Mouse (Mus musculus): ENCODE results near the gene Treml2. TPM values are rescaled to one million over a fixed set of nuclear protein-coding genes. Genes with fewer than 3 reads are reported as not detected.
A peak's percentile ranks its signal among the peaks of the same experiment; 100 is the strongest.

The Treml2 gene
- polyA plus RNA-seq (2011; ENCODE audit: insufficient read depth, insufficient read length, low read depth, missing spikeins) = 0.70 and 0.79 TPM in 2 replicates

DNA sequence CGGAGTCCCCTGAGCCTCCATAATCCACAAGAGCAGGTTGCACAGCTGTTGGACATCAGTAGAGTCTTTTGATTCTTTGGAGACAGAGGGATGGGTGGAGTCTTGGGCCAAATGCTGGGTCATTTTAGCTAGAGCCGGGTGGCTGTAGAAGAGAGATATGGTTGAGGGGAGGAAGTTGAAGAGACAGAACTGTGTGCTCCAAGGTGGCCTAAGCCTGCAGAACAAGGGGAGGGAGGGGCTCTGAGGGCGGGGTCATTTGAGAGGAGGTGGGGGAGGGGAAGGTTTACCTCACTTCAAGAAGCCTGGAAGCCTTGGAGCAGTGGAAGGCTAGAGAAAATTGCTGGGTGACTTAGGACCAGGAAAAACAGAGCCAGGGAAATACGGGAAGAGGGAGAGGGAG lies at the start of gene Treml2:
Gene Treml2 (plus strand): TSS at position 296 of the 400 bp plus-strand sequence.
- peak within 1 kb of the TSS; percentile 26 for H3K27ac ChIP-seq (ENCODE audit: insufficient read depth, low read length)
- H3K36me3 ChIP-seq (ENCODE audit: control insufficient read depth, insufficient read depth, low read length, poor library complexity, severe bottlenecking) = no peaks in the 10 kb centered on the region
- H3K9me3 ChIP-seq (replicated peaks; ENCODE audit: control insufficient read depth, insufficient read depth, low read length, poor library complexity, severe bottlenecking) = no peaks in the 10 kb centered on the region
- no peak for TF ChIP-seq POLR2A (IDR thresholded peaks at IDR 0.05; ENCODE audit: insufficient read depth, low read length)
- no peak within 1 kb of the TSS for H3K4me3 ChIP-seq (ENCODE audit: low read depth, low read length)
- H3K4me1 ChIP-seq (ENCODE audit: control insufficient read depth, insufficient read depth, low read length) = peaks cover 7% of the 10 kb centered on the region
- H3K9ac ChIP-seq (ENCODE audit: low read depth, poor library complexity, severe bottlenecking) = no peak within 1 kb of the TSS
- H3K27me3 ChIP-seq (ENCODE audit: control insufficient read depth, insufficient read depth, low read length, poor library complexity, severe bottlenecking) = no peaks in the 10 kb centered on the region

DNA sequence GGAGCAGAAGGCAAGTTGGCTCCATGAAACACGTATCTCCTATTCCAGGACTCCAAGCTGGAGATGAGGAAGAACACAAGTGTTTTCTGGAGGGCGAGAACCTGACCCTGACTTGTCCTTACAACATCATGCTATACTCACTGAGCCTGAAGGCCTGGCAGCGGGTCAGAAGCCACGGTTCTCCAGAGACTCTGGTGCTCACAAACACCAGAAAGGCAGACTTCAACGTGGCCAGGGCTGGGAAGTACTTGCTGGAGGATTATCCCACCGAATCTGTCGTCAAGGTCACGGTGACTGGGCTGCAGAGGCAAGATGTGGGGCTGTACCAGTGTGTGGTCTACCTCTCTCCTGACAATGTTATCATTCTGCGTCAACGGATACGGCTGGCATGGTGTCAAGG lies 49.8 kb upstream of the Treml2 start:
- H3K36me3 ChIP-seq (ENCODE audit: control insufficient read depth, insufficient read depth, low read length, poor library complexity, severe bottlenecking) = no peaks in the 10 kb centered on the region
- H3K27ac ChIP-seq (ENCODE audit: insufficient read depth, low read length) = no peak overlapping the region
- TF ChIP-seq POLR2A (IDR thresholded peaks at IDR 0.05; ENCODE audit: insufficient read depth, low read length) (no peak), CTCF (IDR thresholded peaks at IDR 0.05; ENCODE audit: low read depth, low read length) (no peak), EP300 (IDR thresholded peaks at IDR 0.05; ENCODE audit: insufficient read depth, low read depth, low read length) (no peak)
- no peaks in the 10 kb centered on the region for H3K4me1 ChIP-seq (ENCODE audit: control insufficient read depth, insufficient read depth, low read length)
- H3K4me3 ChIP-seq (ENCODE audit: low read depth, low read length) = no peak overlapping the region
- H3K9ac ChIP-seq (ENCODE audit: low read depth, poor library complexity, severe bottlenecking) = no peak overlapping the region
- H3K9me3 ChIP-seq (replicated peaks; ENCODE audit: control insufficient read depth, insufficient read depth, low read length, poor library complexity, severe bottlenecking) = no peaks in the 10 kb centered on the region
- H3K27me3 ChIP-seq (ENCODE audit: control insufficient read depth, insufficient read depth, low read length, poor library complexity, severe bottlenecking) = no peaks in the 10 kb centered on the region

DNA sequence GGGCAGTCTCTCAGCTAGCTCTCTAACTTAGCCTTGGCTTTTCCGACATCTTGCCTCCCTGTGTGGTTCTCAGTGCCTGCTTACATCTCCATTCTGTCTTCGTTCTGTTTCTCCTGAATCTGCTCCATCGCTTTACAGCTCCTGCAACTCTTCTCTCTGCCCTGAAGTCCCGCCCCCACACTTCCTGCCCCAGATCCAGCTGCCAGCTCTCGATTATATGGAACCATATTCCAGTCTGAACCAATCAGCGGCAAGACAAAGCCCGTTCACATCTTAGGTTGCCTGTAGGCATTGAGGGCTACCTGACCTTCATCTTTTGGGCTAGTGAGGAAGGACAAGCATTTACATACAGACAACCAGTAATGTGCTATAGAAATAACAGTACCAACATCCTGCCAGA lies 48.7 kb upstream of the Treml2 start:
- no peaks in the 10 kb centered on the region for H3K4me1 ChIP-seq (ENCODE audit: control insufficient read depth, insufficient read depth, low read length)
- no peaks in the 10 kb centered on the region for H3K9me3 ChIP-seq (replicated peaks; ENCODE audit: control insufficient read depth, insufficient read depth, low read length, poor library complexity, severe bottlenecking)
- H3K36me3 ChIP-seq (ENCODE audit: control insufficient read depth, insufficient read depth, low read length, poor library complexity, severe bottlenecking) = no peaks in the 10 kb centered on the region
- no peak overlapping the region for H3K27ac ChIP-seq (ENCODE audit: insufficient read depth, low read length)
- TF ChIP-seq POLR2A (IDR thresholded peaks at IDR 0.05; ENCODE audit: insufficient read depth, low read length) (no peak), EP300 (IDR thresholded peaks at IDR 0.05; ENCODE audit: insufficient read depth, low read depth, low read length) (no peak), CTCF (IDR thresholded peaks at IDR 0.05; ENCODE audit: low read depth, low read length) (no peak)
- no peak overlapping the region for H3K9ac ChIP-seq (ENCODE audit: low read depth, poor library complexity, severe bottlenecking)
- no peak overlapping the region for H3K4me3 ChIP-seq (ENCODE audit: low read depth, low read length)
- no peaks in the 10 kb centered on the region for H3K27me3 ChIP-seq (ENCODE audit: control insufficient read depth, insufficient read depth, low read length, poor library complexity, severe bottlenecking)

DNA sequence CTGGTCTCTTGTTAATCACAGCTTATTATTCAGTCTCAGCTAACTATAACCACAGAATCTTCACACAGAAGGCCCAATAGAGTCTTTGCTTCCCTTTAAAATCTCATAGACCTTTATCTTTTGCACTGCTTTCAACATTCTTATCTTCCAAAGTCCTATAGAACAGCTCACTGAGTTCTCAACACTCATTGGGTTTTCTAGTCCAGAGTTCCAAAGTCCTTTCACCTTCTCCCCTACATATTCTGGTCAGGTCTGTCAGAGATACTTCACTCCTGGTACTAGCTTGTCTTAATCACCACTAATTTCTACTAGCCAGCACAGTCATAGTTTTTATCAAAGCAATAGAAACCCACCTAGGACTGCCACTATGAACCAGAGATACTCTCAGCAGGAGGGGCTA lies 42.7 kb upstream of the Treml2 start:
- Histone ChIP-seq H3K4me3 (ENCODE audit: low read depth, low read length) (no peak overlapping the region), H3K9ac (ENCODE audit: low read depth, poor library complexity, severe bottlenecking) (no peak overlapping the region), H3K27ac (ENCODE audit: insufficient read depth, low read length) (no peak overlapping the region), H3K9me3 (replicated peaks; ENCODE audit: control insufficient read depth, insufficient read depth, low read length, poor library complexity, severe bottlenecking) (peaks cover 5% of the 10 kb centered on the region; the same call in 1 of the 2 replicates), H3K36me3 (ENCODE audit: control insufficient read depth, insufficient read depth, low read length, poor library complexity, severe bottlenecking) (no peaks in the 10 kb centered on the region), H3K4me1 (ENCODE audit: control insufficient read depth, insufficient read depth, low read length) (no peaks in the 10 kb centered on the region), H3K27me3 (ENCODE audit: control insufficient read depth, insufficient read depth, low read length, poor library complexity, severe bottlenecking) (no peaks in the 10 kb centered on the region)
- no peak for TF ChIP-seq EP300 (IDR thresholded peaks at IDR 0.05; ENCODE audit: insufficient read depth, low read depth, low read length)
- TF ChIP-seq CTCF (IDR thresholded peaks at IDR 0.05; ENCODE audit: low read depth, low read length) = no peak
- TF ChIP-seq POLR2A (IDR thresholded peaks at IDR 0.05; ENCODE audit: insufficient read depth, low read length) = no peak

DNA sequence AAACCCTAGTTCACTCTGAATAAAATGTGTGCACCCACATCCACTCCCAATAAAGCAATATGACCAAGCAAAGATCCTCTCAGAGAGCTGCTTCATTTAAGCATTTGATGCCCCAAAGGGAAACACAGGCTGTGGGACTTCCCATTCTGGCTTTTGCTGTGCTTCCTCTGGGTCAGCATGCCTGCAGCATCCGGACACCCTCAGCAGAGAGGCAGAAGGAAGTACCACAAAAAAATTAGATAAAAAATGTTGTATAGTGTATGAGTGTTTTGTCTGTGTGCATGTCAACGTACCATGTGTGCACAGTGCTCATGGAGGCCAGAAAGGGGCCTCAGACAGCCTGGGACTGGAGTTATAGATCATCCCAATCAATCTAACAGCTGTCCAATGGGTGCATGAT lies 37.4 kb upstream of the Treml2 start:
- H3K9ac ChIP-seq (ENCODE audit: low read depth, poor library complexity, severe bottlenecking) = no peak overlapping the region
- no peaks in the 10 kb centered on the region for H3K27me3 ChIP-seq (ENCODE audit: control insufficient read depth, insufficient read depth, low read length, poor library complexity, severe bottlenecking)
- no peak overlapping the region for H3K27ac ChIP-seq (ENCODE audit: insufficient read depth, low read length)
- H3K4me1 ChIP-seq (ENCODE audit: control insufficient read depth, insufficient read depth, low read length) = no peaks in the 10 kb centered on the region
- H3K4me3 ChIP-seq (ENCODE audit: low read depth, low read length) = no peak overlapping the region
- no peaks in the 10 kb centered on the region for H3K36me3 ChIP-seq (ENCODE audit: control insufficient read depth, insufficient read depth, low read length, poor library complexity, severe bottlenecking)
- peaks cover 5% of the 10 kb centered on the region; the same call in 1 of the 2 replicates for H3K9me3 ChIP-seq (replicated peaks; ENCODE audit: control insufficient read depth, insufficient read depth, low read length, poor library complexity, severe bottlenecking)
- TF ChIP-seq POLR2A (IDR thresholded peaks at IDR 0.05; ENCODE audit: insufficient read depth, low read length) (no peak), EP300 (IDR thresholded peaks at IDR 0.05; ENCODE audit: insufficient read depth, low read depth, low read length) (no peak), CTCF (IDR thresholded peaks at IDR 0.05; ENCODE audit: low read depth, low read length) (no peak)

DNA sequence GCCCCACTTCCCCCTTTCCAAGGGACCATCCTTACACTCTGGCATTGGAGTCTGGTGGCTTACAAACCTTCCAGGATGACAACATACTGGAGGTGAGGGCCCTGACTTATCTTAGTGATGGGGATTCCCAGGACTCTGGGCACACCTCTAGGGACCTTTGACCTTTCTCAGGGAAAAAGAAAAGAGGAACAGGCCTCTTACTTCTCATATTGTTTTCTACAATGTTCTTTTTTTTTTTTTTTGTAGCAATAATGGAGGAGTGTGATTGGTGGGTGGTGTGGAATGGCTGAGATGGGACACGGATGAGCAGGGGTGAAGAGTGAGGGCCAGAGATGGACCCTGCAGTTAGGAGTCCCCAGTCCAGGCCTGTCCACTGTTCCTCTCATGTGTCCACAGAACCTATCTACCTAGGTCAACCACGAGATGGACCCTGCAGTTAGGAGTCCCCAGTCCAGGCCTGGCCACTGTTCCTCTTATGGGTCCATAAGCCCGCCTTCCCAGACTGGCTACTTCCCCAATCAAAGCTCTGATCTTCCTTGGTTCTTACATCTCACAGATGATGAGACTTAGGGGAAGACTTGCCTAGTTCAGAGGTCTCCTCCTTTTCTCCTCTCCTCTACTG lies 35.4 kb upstream of the Treml2 start, which contains the start of gene Treml4:
Gene Treml4 (plus strand): TSS at position 555 of the 622 bp plus-strand sequence.
- Histone ChIP-seq H3K36me3 (ENCODE audit: control insufficient read depth, insufficient read depth, low read length, poor library complexity, severe bottlenecking) (no peaks in the 10 kb centered on the region), H3K4me1 (ENCODE audit: control insufficient read depth, insufficient read depth, low read length) (no peaks in the 10 kb centered on the region), H3K4me3 (ENCODE audit: low read depth, low read length) (no peak within 1 kb of the TSS), H3K9ac (ENCODE audit: low read depth, poor library complexity, severe bottlenecking) (no peak within 1 kb of the TSS), H3K27me3 (ENCODE audit: control insufficient read depth, insufficient read depth, low read length, poor library complexity, severe bottlenecking) (no peaks in the 10 kb centered on the region), H3K27ac (ENCODE audit: insufficient read depth, low read length) (no peak within 1 kb of the TSS), H3K9me3 (replicated peaks; ENCODE audit: control insufficient read depth, insufficient read depth, low read length, poor library complexity, severe bottlenecking) (peaks cover 5% of the 10 kb centered on the region; the same call in 1 of the 2 replicates)
- TF ChIP-seq EP300 (IDR thresholded peaks at IDR 0.05; ENCODE audit: insufficient read depth, low read depth, low read length) (no peak), CTCF (IDR thresholded peaks at IDR 0.05; ENCODE audit: low read depth, low read length) (no peak), POLR2A (IDR thresholded peaks at IDR 0.05; ENCODE audit: insufficient read depth, low read length) (no peak)
